Mouse (Mus musculus) heart, embryonic 14.5 days (tissue): ENCODE results near the gene Hus1b. TPM values are rescaled to one million over a fixed set of nuclear protein-coding genes. Genes with fewer than 3 reads are reported as not detected.

Source experiments
- ATAC-seq: fragments of 200-750 bp; cut with Nextera tagmentation; 2 replicates; pipeline ENCODE4 v1.8.0; 2017; ENCODE audit warnings: low read depth, moderate TSS enrichment; ENCODE audit not compliant: insufficient number of reproducible peaks, insufficient read depth, low FRiP score
- H3K27ac ChIP-seq, 2 experiments: fragments of 200-500 bp in 1 of 2; fragments of 300-500 bp in 1 of 2; sonication (generic) in 1 of 2; replicated peaks in 1 of 2; 2 replicates each; pipeline ENCODE4 v1.5.1; 2012 to 2014; ENCODE audit warnings: low read depth in 2 of 2, low read length in 2 of 2, control low read depth in 1 of 2, mild to moderate bottlenecking in 1 of 2, mixed read lengths in 1 of 2; ENCODE audit not compliant: control insufficient read depth in 1 of 2, insufficient read depth in 1 of 2
- H3K27me3 ChIP-seq: fragments of 300-500 bp; sonication (generic); 2 replicates; pipeline ENCODE4 v1.6.1; 2014; ENCODE audit warnings: mild to moderate bottlenecking, low read length, control low read depth; ENCODE audit not compliant: control insufficient read depth, insufficient read depth
- H3K36me3 ChIP-seq: fragments of 300-500 bp; sonication (generic); 2 replicates; pipeline ENCODE4 v1.6.1; 2014; ENCODE audit warnings: mild to moderate bottlenecking, control low read depth, low read length, mixed read lengths; ENCODE audit not compliant: control insufficient read depth, insufficient read depth
- H3K4me1 ChIP-seq, 2 experiments: fragments of 200-500 bp in 1 of 2; fragments of 300-500 bp in 1 of 2; sonication (generic) in 1 of 2; 2 replicates each; pipeline ENCODE4 v1.6.1; 2012 to 2014; ENCODE audit warnings: low read length in 2 of 2, control low read depth in 1 of 2, mixed read lengths in 1 of 2; ENCODE audit not compliant: control insufficient read depth in 2 of 2, insufficient read depth in 2 of 2
- H3K4me2 ChIP-seq: fragments of 300-500 bp; sonication (generic); 2 replicates; pipeline ENCODE4 v1.6.1; 2014; ENCODE audit warnings: mild to moderate bottlenecking, low read length
- H3K4me3 ChIP-seq, 2 experiments: fragments of 200-500 bp in 1 of 2; fragments of 300-500 bp in 1 of 2; sonication (generic) in 1 of 2; 2 replicates each; pipeline ENCODE4 v1.5.1; 2012 to 2014; ENCODE audit warnings: low read length in 2 of 2, mild to moderate bottlenecking in 2 of 2, control low read depth in 1 of 2, low read depth in 1 of 2, moderate library complexity in 1 of 2; ENCODE audit not compliant: control insufficient read depth in 1 of 2, insufficient read depth in 1 of 2
- H3K9ac ChIP-seq: fragments of 300-500 bp; sonication (generic); 2 replicates; pipeline ENCODE4 v1.6.1; 2014; ENCODE audit warnings: mild to moderate bottlenecking, low read length
- H3K9me3 ChIP-seq: fragments of 300-500 bp; sonication (generic); 2 replicates; pipeline ENCODE4 v1.6.1; 2016; ENCODE audit warnings: low read length, control low read depth; ENCODE audit not compliant: control insufficient read depth
- whole genome bisulfite sequencing: fragments of 180-500 bp; shearing (Covaris S2); extraction: QIAGEN DNeasy Blood & Tissue Kit; methylation state at CpG from one replicate; pipeline ENCODE4 v1.1.7; 2014; 5-methylcytosine and 5-hydroxymethylcytosine counted together
- polyA plus RNA-seq: library from polyadenylated mRNA; unstranded; fragments of >200 nt; fragmentation: Nextera tagmentation; extraction: Ambion mirVana; gene quantifications from 2 replicates; pipeline ENCODE4 v1.2.1, GENCODE M21; 2014

Hus1b gene
- polyA plus RNA-seq, 1 experiment from 2014 or later: not detected

DNA sequence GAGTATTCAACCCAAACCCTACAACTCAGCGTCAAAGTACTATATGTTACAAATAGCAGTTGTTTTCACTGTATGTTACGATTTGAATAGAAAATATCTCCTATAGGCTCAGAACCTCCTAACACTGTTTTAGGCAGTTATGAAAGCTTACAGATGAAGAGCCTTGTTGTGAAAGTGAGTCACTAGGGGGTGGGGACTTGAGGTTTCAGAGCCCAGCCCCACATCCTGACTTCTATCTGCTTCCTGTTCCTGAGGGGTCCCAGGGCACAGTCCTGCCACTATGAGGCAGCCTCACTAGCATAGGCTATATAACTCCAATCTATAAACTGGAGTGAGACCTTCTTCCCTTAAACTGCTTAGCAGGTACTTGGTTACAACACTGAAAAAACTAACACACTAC is 24.5 kb upstream of the Hus1b start:
- Histone ChIP-seq H3K9me3 (no peaks in the 10 kb centered on the region), H3K9ac (no peak overlapping the region), H3K36me3 (no peaks in the 10 kb centered on the region), H3K27me3 (no peaks in the 10 kb centered on the region), H3K4me1 (peaks cover 0 to 15% of the 10 kb centered on the region in 2 experiments; a peak in 3 of 4 replicates), H3K4me3 (no peak overlapping the region), H3K4me2 (no peak overlapping the region), H3K27ac (no peak overlapping the region)
- 86% methylated on average over 2 of the region's 2 CpGs for WGBS
- ATAC-seq: no peak

DNA sequence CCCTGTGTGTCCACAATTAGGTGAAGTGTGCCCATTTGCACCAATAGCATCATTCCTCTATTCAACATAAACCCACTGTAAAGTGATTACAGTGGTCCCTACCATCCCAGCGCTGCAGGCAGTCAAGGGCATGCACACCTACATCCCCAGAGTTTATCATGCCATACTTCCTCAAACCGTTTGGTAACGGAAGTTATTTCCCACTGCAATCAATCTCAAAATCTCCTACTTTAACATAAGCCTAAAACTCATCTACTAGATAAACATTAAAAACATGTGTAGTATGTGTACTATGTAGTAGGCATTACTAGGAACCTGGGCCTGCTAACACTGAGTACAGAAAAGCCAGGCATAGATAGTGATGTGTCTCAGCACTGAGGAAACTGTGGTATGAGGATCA is 23.5 kb upstream of the Hus1b start:
- peaks cover 4 to 21% of the 10 kb centered on the region in 2 experiments for H3K4me1 ChIP-seq
- no peak for ATAC-seq
- H3K9me3 ChIP-seq: no peaks in the 10 kb centered on the region
- no peaks in the 10 kb centered on the region for H3K36me3 ChIP-seq
- no peak overlapping the region for H3K4me2 ChIP-seq
- H3K9ac ChIP-seq: no peak overlapping the region
- 75% methylated on average over 3 of the region's 3 CpGs for WGBS
- H3K27ac ChIP-seq: no peak overlapping the region
- H3K4me3 ChIP-seq: no peak overlapping the region
- no peaks in the 10 kb centered on the region for H3K27me3 ChIP-seq

DNA sequence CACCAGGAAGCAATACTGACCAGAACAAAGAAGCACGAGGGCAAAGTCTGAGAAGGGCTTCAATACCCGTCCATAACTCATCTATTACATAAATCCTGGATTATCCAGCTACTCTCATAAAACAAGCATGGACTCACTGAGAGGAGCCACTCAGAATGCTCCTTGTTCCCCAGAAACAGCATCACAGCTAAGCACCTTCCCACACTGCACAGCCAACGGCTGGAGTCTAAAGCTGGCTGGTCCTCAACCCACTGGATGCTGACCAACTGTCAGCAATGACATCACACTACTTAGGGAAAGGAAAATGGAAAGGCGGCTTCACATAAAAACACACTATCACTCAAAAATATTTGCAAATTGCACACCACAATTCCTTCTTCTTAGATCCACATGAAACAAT is 20.8 kb upstream of the Hus1b start:
- Histone ChIP-seq H3K4me1 (peaks cover 4 to 21% of the 10 kb centered on the region in 2 experiments), H3K4me3 (no peak overlapping the region), H3K9me3 (no peaks in the 10 kb centered on the region), H3K9ac (no peak overlapping the region), H3K4me2 (no peak overlapping the region), H3K27ac (no peak overlapping the region), H3K36me3 (no peaks in the 10 kb centered on the region), H3K27me3 (no peaks in the 10 kb centered on the region)
- ATAC-seq: no peak
- WGBS: 62% methylated on average over 4 of the region's 4 CpGs

DNA sequence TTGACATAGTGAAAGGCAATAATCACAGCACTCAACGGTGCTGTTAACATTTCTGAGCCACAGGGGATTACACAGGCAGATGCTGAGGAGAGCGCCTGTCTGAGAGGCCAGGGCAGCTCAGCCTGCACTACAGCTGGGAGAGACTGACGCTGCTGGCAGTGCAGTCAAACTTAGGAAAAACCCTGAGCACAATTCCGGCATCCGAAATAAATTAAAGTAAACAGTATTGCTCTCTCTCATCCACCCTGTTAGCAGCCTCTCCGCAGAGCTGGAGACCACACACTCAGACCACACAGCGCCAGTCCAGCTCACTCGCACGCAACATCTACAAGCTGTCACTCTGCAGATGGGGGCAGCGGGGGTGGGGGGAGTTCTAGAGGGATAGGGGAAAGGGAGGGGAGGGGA is 18.9 kb upstream of the Hus1b start:
- H3K4me3 ChIP-seq: no peak overlapping the region
- no peaks in the 10 kb centered on the region for H3K27me3 ChIP-seq
- H3K27ac ChIP-seq: no peak overlapping the region; a peak in 1 of 4 replicates
- H3K9ac ChIP-seq: peak overlapping the region; percentile 34; the same call in 1 of the 2 replicates
- WGBS: 7% methylated on average over 10 of the region's 10 CpGs
- H3K36me3 ChIP-seq: no peaks in the 10 kb centered on the region
- ATAC-seq: no peak
- no peaks in the 10 kb centered on the region for H3K9me3 ChIP-seq
- H3K4me1 ChIP-seq: peaks cover 4 to 21% of the 10 kb centered on the region in 2 experiments
- H3K4me2 ChIP-seq: peak overlapping the region; percentile 22

DNA sequence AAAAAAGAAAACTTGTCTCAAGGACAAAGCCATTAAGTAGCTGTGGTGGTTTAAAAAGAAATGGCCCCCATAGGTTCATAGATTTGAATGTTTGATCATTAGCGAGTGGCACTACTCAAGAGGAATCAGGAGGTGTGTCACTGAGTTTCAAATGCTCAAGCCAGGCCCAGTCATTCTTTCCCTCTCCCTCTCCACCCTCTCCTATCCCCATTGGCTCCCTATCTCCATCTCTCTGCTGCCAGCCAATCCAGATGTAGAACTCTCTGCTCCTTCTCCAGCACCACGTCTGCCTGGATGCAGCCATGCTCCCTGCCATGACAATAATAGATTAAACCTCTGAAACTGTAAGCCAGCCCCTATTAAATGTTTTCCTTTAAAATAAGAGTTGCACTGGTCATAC is 14.4 kb upstream of the Hus1b start:
- no peak overlapping the region for H3K4me2 ChIP-seq
- no peak overlapping the region for H3K4me3 ChIP-seq
- H3K27me3 ChIP-seq: no peaks in the 10 kb centered on the region
- H3K9me3 ChIP-seq: no peaks in the 10 kb centered on the region
- no peak for ATAC-seq
- WGBS: 55% methylated on average over 2 of the region's 2 CpGs
- H3K36me3 ChIP-seq: peaks cover 4% of the 10 kb centered on the region; the same call in 1 of the 2 replicates
- peaks cover 4 to 7% of the 10 kb centered on the region in 2 experiments; a peak in 3 of 4 replicates for H3K4me1 ChIP-seq
- no peak overlapping the region for H3K9ac ChIP-seq
- H3K27ac ChIP-seq: no peak overlapping the region

DNA sequence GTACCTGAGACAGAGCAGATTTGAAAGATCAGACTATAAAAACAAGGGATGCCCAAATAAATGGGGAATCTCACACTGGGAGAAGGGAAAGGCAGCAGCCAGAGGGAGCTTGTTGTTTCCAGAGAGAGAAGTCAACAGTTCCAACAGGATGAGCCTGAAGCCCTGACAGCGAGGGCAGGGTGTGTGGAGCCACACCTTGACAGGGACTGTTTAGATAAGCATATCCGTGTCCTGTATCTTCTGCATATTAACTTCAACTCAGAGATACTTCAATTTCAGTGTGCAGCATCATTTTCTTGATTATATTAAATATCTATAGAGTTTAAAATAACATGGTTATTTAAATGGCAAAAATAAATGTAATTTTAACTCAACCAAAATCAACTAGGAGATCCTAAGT is 13.2 kb upstream of the Hus1b start:
- Histone ChIP-seq H3K4me1 (no peaks in the 10 kb centered on the region), H3K9ac (no peak overlapping the region), H3K4me2 (no peak overlapping the region), H3K27ac (no peak overlapping the region), H3K4me3 (no peak overlapping the region), H3K9me3 (no peaks in the 10 kb centered on the region), H3K36me3 (peaks cover 4% of the 10 kb centered on the region; the same call in 1 of the 2 replicates), H3K27me3 (no peaks in the 10 kb centered on the region)
- 75% methylated on average over 2 of the region's 2 CpGs for WGBS
- no peak for ATAC-seq

DNA sequence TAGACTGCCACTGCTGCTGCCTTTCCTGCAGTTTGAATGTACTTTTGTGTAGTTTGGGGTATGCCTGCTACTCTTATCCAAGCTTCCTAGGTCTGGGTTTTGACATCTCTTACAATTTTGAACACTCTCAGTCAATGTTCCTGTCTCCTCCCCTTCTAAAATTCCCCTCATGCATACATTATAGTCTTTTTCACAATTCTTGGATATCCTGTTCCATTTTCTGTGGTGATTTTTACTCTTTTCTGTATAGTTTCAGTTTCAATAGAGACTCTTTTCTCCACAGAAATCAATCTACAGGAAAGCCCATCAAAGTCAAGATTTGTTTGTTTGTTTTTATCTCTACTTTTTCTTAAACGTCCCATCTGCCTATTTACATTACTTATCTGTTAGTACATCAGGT is 6.0 kb upstream of the Hus1b start:
- Histone ChIP-seq H3K4me1 (peaks cover 0 to under 1% of the 10 kb centered on the region in 2 experiments; a peak in 1 of 4 replicates), H3K9me3 (no peaks in the 10 kb centered on the region), H3K36me3 (no peaks in the 10 kb centered on the region), H3K27me3 (no peaks in the 10 kb centered on the region), H3K4me2 (no peak overlapping the region), H3K9ac (no peak overlapping the region), H3K27ac (no peak overlapping the region), H3K4me3 (no peak overlapping the region)
- ATAC-seq: no peak
- 50% methylated on average over 1 of the region's 1 CpGs for WGBS

DNA sequence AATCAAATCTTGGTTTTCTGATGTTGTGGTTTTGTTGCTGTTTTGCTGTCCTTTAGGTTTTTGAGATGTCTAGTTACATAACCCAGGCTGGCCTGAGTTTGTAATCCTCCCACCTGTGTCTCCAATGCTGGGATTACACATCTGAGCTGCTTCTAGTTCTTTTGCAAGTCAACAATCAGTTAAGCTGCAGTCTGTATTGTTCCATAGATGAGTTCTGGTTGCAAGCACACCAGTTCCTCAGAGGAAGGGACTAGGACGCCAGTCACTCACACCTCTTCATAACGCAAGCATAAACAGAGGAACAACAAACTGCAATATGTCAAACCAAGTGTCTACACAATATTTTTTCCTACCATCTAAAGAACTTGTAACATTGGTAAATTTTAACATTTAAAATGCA is 4.5 kb upstream of the Hus1b start:
- Histone ChIP-seq H3K27me3 (no peaks in the 10 kb centered on the region), H3K4me2 (no peak overlapping the region), H3K9ac (no peak overlapping the region), H3K9me3 (no peaks in the 10 kb centered on the region), H3K36me3 (no peaks in the 10 kb centered on the region), H3K27ac (no peak overlapping the region), H3K4me1 (peaks cover 5 to 7% of the 10 kb centered on the region in 2 experiments; a peak in 3 of 4 replicates), H3K4me3 (no peak overlapping the region)
- ATAC-seq: no peak
- WGBS: 86% methylated on average over 2 of the region's 2 CpGs
